Mouse (Mus musculus) adrenal gland, adult 2 months (tissue): ENCODE results near the gene Cdc42se1. TPM values are rescaled to one million over a fixed set of nuclear protein-coding genes. Genes with fewer than 3 reads are reported as not detected.
A peak's percentile ranks its signal among the peaks of the same experiment; 100 is the strongest.

Experiments used
- DNase-seq: peaks from one replicate; pipeline ENCODE4 v3.0.0; 2021
- polyA plus RNA-seq: library from polyadenylated mRNA; depleted of rRNA; stranded (reverse); fragments of >200 nt; gene quantifications from 2 replicates; pipeline ENCODE4 v1.2.3, GENCODE M21; 2012
- total RNA-seq, 2 experiments: library from RNA; stranded (reverse); gene quantifications; 2 replicates each; pipeline ENCODE4 v1.2.3; 2021

Cdc42se1 gene
- total and polyA plus RNA-seq, 3 experiments: 53.0 to 102 (median 89.7) TPM

GRCm38 (mm10) chr3:95223041-95223440 is 5.5 kb upstream of the Cdc42se1 start:
- DNase-seq: no peak

- peak; percentile 58 for DNase-seq
These were observed 4.2 kb upstream of the Cdc42se1 start for GRCm38 (mm10) chr3:95224295-95224694.

- no peak for DNase-seq
These were observed 1.3 kb upstream of the Cdc42se1 start for GRCm38 (mm10) chr3:95227214-95227613.

- DNase-seq: peak; percentile 60
These were observed 605 bp downstream of the Cdc42se1 start for GRCm38 (mm10) chr3:95228894-95229780.

GRCm38 (mm10) chr3:95229781-95230494 is 1.4 kb downstream of the Cdc42se1 start:
- peak; percentile 67 for DNase-seq

- DNase-seq: peak; percentile 48
These were observed 2.2 kb downstream of the Cdc42se1 start for GRCm38 (mm10) chr3:95230495-95231297.

- DNase-seq: peak; percentile 29
These were observed 3.0 kb downstream of the Cdc42se1 start, which contains the start of gene Mllt11 for GRCm38 (mm10) chr3:95231298-95232221. Gene Mllt11, minus strand, starts transcription at chr3:95232171.

- peak; percentile 88 for DNase-seq
These were observed 4.2 kb downstream of the Cdc42se1 start for GRCm38 (mm10) chr3:95232771-95233170.

- peak; percentile 21 for DNase-seq
These were observed 4.9 kb downstream of the Cdc42se1 start for GRCm38 (mm10) chr3:95233303-95233980.

- no peak for DNase-seq
These were observed 7.1 kb downstream of the Cdc42se1 start for GRCm38 (mm10) chr3:95235386-95236301.

- no peak for DNase-seq
These were observed 9.1 kb downstream of the Cdc42se1 start for GRCm38 (mm10) chr3:95237541-95238099.

GRCm38 (mm10) chr3:95239022-95239421 is 10.5 kb downstream of the Cdc42se1 start:
- no peak for DNase-seq

- no peak for DNase-seq
These were observed 11.4 kb downstream of the Cdc42se1 start for GRCm38 (mm10) chr3:95239971-95240370.

GRCm38 (mm10) chr3:95240900-95241299 is 12.4 kb downstream of the Cdc42se1 start:
- DNase-seq: no peak

- DNase-seq: no peak
These were observed 13.0 kb downstream of the Cdc42se1 start, which contains the start of gene Gm128 for GRCm38 (mm10) chr3:95241498-95241897. Gene Gm128, minus strand, starts transcription at chr3:95241598.

GRCm38 (mm10) chr3:95243086-95243485 is 14.6 kb downstream of the Cdc42se1 start:
- no peak for DNase-seq

- DNase-seq: peak; percentile 74
These were observed 18.1 kb downstream of the Cdc42se1 start for GRCm38 (mm10) chr3:95246465-95247231.
